Mouse (Mus musculus) ES-Bruce4 (cell line): Measurements from ENCODE around the gene Cxxc4.

Experiments used
- CTCF ChIP-seq: IDR thresholded peaks from one replicate; pipeline ENCODE4 v1.8.1; 2011; ENCODE audit warnings: low read depth, low read length
- EP300 ChIP-seq: IDR thresholded peaks from 2 replicates; pipeline ENCODE4 v1.6.1; 2011; ENCODE audit warnings: low read depth, low read length; ENCODE audit not compliant: insufficient read depth
- POLR2A ChIP-seq: IDR thresholded peaks from one replicate; pipeline ENCODE4 v1.8.1; 2011; ENCODE audit warnings: low read length; ENCODE audit not compliant: insufficient read depth

- TF ChIP-seq CTCF (no peak), EP300 (no peak), POLR2A (no peak)
Measured at GRCm38 (mm10) chr3:134210950-134211349, 25.3 kb upstream of the Cxxc4 start.
